Mouse (Mus musculus) limb, embryonic 10.5 days (tissue): ENCODE data around the gene Tnk1. TPM values are rescaled to one million over a fixed set of nuclear protein-coding genes. Genes with fewer than 3 reads are reported as not detected.
"Not testable (repeated sequence)": the region's sequence is repeated elsewhere in the genome, so short reads cannot be mapped to it uniquely, and the experiment has no call there.

Source experiments
- DNase-seq: peaks from one replicate; pipeline ENCODE4 v3.0.0-alpha.2; 2017; ENCODE audit warnings: low spot score
- H3K27ac ChIP-seq: fragments of 300-500 bp; sonication (generic); 2 replicates; pipeline ENCODE4 v1.5.1; 2016; ENCODE audit warnings: mild to moderate bottlenecking
- H3K27me3 ChIP-seq: fragments of 300-500 bp; sonication (generic); 2 replicates; pipeline ENCODE4 v1.6.1; 2016; ENCODE audit warnings: low read depth, mild to moderate bottlenecking; ENCODE audit not compliant: poor library complexity, severe bottlenecking
- H3K36me3 ChIP-seq: fragments of 300-500 bp; sonication (generic); 2 replicates; pipeline ENCODE4 v1.6.1; 2016; ENCODE audit warnings: mild to moderate bottlenecking, moderate library complexity
- H3K4me1 ChIP-seq: fragments of 300-500 bp; sonication (generic); 2 replicates; pipeline ENCODE4 v1.6.1; 2016
- H3K4me3 ChIP-seq: fragments of 300-500 bp; sonication (generic); 2 replicates; pipeline ENCODE4 v1.5.1; 2016; ENCODE audit warnings: mild to moderate bottlenecking, moderate library complexity
- H3K9me3 ChIP-seq: fragments of 300-500 bp; sonication (generic); replicated peaks from 2 replicates; pipeline ENCODE4 v1.6.1; 2016; ENCODE audit warnings: mild to moderate bottlenecking
- WGBS: fragments of 180-500 bp; shearing (Covaris S2); methylation state at CpG from one replicate; pipeline ENCODE4 v1.1.7; 2016; 5-methylcytosine and 5-hydroxymethylcytosine counted together
- polyA plus RNA-seq: library from polyadenylated mRNA; unstranded; fragments of >200 nt; fragmentation: Nextera tagmentation; extraction: Ambion mirVana; gene quantifications from 2 replicates; pipeline ENCODE4 v1.2.1, GENCODE M21; 2016

The Tnk1 gene
- polyA plus RNA-seq, 1 experiment from 2014 or later, result 1.1 TPM

DNA sequence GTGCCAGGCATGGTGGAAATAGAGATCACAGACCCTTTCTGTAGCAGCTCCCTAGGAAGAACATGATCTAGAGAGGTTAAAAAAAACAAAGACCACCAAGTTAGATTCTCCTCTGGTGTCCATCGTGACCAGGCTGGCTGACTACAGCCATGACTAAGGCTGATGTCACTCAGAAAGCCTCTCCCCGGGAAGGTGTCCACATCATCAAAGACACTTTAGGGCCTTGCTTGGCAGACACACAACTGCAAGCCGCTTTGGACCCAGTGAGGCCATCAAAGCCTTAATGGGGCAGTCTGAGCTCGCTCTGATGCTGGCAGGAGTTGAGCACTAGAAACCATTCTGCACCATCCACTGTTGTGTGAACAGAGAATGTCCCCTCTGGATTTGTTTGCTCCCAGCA is 13.9 kb upstream of the Tnk1 start:
- H3K9me3 ChIP-seq, result no peaks in the 10 kb centered on the region
- no peak overlapping the region for H3K4me3 ChIP-seq
- no peak for DNase-seq
- H3K27ac ChIP-seq, result no peak overlapping the region
- no peaks in the 10 kb centered on the region for H3K27me3 ChIP-seq
- no peaks in the 10 kb centered on the region for H3K36me3 ChIP-seq
- 69% methylated on average over 4 of the region's 4 CpGs for WGBS
- peaks cover 19% of the 10 kb centered on the region; the same call in 1 of the 2 replicates for H3K4me1 ChIP-seq

DNA sequence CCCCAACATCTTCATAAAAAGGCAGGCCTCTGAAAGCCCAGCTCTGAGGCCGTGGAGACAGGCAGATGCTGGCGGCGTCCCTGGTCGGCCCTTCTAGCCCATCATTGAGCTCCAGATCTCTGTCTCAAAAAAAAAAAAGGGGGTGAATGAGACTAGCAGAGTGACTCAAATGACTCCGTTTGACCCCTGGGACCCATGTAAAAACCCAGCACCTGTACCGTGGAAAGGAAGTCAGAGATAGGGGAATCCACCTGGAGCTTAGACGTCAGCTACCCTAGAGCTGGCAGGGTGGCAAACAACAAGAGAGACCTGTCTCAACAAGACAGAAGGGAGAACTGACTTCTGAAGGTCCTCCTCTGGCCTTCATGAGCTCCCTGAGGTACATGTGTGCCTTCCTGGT is 13.3 kb upstream of the Tnk1 start:
- no peaks in the 10 kb centered on the region for H3K9me3 ChIP-seq
- H3K27me3 ChIP-seq, result no peaks in the 10 kb centered on the region
- H3K36me3 ChIP-seq, result no peaks in the 10 kb centered on the region
- peaks cover 16% of the 10 kb centered on the region; the same call in 1 of the 2 replicates for H3K4me1 ChIP-seq
- H3K4me3 ChIP-seq, result no peak overlapping the region
- DNase-seq, result no peak
- H3K27ac ChIP-seq, result no peak overlapping the region
- 89% methylated on average over 7 of the region's 7 CpGs for WGBS

DNA sequence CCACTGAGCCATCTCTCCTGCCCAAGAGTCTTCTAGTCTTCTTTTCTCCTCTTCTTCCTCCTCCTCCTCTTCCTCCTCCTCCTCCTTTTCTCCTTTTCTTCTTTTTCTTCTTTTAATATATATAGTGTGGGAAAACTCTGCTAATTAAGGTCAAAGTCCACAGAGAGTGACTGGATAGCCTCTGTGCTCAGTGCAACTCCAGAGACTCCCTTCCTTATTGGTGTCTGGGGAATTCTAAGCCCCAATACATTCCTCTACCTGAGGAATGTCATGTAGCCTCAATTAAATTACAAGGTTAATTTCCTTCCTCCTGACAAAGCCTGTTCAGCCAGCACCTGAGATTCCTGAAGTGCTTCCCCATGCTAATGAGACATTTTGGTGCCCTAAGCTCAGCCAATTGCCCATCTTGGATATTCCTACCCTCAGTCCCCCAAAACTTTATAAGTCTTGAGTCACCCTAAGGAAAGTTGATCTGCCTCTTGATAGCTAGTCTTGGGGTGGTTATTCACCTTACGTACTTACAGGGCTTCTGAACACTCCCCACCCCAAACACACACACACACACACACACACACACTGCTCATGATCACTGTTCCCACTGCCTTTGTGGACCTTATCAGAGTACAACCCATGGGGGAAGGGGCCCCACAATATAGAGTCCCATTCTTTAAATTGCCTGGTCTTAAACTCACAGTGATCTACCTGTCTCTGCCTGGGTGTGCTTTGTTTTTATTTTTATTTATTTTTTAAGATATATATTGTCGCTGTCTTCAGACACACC is 11.9 kb upstream of the Tnk1 start:
- Histone ChIP-seq H3K4me1 (peaks cover 5% of the 10 kb centered on the region; the same call in 1 of the 2 replicates), H3K9me3 (no peaks in the 10 kb centered on the region), H3K4me3 (no peak overlapping the region), H3K27ac (no peak overlapping the region), H3K27me3 (no peaks in the 10 kb centered on the region), H3K36me3 (no peaks in the 10 kb centered on the region)
- no peak for DNase-seq
- 83% methylated on average over 2 of the region's 2 CpGs for WGBS

DNA sequence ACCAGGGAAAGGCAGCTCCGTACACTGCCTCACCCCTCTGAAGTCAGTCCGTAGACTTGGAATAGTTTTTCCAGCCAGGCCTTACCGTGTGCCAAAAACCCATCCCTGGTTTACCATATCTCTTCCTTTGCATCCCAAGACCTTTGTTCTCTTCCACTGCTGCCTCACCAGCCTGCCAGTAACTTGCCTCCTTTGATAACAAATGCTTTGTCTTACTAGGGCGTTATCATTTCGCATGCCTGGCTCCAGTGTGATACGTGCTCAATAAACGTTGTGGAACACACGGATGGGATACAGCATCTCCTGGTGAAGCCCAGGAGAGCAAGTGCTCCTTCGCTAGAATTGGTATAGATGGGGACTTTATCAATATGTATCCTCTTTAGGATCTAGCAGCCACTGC is 8.8 kb upstream of the Tnk1 start:
- no peak for DNase-seq
- Histone ChIP-seq H3K36me3 (no peaks in the 10 kb centered on the region), H3K27ac (no peak overlapping the region), H3K27me3 (no peaks in the 10 kb centered on the region), H3K4me1 (peaks cover 5% of the 10 kb centered on the region; the same call in 1 of the 2 replicates), H3K9me3 (no peaks in the 10 kb centered on the region), H3K4me3 (no peak overlapping the region)
- 72% methylated on average over 9 of the region's 9 CpGs for WGBS

DNA sequence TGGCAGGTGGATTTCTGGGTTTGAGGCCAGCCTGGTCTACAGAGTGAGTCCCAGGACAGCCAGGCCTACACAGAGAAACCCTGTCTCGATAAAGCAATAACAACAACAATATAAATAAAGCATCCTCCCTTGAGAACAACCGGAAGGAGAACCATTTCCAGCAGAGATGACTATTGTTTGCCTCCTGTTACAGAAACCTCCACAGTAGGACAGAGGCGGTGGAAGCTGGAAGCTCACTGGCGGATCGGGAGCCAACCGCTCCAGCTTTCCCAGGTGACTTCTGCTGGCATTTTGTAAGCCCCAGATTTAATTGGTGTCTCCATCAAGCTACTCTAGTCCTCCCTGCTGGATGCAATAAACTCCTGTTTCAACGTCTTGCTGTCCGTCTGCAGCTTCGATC is 7.0 kb upstream of the Tnk1 start:
- 88% methylated on average over 9 of the region's 9 CpGs for WGBS

DNA sequence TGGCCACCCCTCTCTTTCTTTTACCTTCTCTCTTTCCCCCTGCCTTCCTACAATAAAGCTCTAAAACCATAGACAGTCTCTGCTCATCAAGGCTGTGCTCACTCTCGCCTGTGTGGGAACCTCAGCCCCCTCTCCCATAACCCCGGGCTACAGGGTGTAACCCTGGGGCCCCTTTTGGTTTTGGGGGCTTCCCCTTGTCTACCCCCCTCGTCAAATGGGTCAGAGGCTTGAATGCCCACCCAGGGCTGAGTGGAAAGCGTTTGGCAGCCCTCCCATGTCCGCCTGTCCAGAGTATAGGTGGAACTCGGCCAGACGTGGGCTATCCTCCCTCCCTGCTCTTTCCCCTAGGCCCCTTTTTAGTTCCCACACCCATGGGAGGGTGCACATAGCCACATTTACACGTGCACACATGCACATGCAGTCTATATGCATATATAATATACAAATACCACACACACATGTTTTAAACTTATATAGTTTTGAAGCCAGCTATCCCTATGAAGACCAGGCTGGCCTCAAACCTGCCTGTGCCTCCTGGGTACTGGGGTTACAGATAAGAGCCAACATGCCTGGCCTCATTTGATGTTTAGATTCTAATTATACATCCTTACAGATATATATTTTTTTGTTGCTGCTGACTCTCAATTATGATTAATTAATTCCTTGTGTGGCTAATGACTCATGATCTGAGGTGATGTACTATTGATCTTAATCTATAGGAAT is 5.8 kb upstream of the Tnk1 start:
- WGBS, result 63% methylated on average over 8 of the region's 8 CpGs
- Histone ChIP-seq H3K27ac (no peak overlapping the region), H3K4me3 (no peak overlapping the region)

More for the DNA sequence above, 7.0 kb upstream of the Tnk1 start:
- DNase-seq, result no peak
- Histone ChIP-seq H3K36me3 (no peaks in the 10 kb centered on the region), H3K27ac (no peak overlapping the region), H3K4me1 (peaks cover 5% of the 10 kb centered on the region; the same call in 1 of the 2 replicates), H3K9me3 (no peaks in the 10 kb centered on the region), H3K4me3 (no peak overlapping the region), H3K27me3 (no peaks in the 10 kb centered on the region)

DNA sequence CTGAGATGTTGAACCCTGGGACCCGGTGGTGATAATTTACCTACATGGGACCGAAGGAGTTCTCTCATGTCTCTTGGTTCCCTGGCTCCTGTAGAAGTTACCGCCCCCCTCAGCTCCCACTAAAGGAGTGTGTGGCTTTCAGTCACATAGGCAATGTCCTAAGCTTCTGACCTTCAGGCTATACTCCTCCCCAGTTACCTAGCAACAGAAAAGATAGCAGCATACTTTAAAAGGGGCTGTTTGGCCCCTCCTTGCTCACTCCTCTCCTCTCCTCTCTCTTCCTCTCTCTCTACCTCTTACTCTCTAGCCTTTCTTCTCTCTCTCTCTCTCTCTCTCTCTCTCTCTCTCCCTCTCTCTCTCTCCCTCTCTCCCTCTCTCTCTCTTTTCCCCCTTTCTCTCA is 5.2 kb upstream of the Tnk1 start:
- not testable (repeated sequence) for H3K9me3 ChIP-seq, H3K27ac ChIP-seq, H3K4me1 ChIP-seq, H3K36me3 ChIP-seq, H3K4me3 ChIP-seq, DNase-seq
- WGBS, result 82% methylated on average over 3 of the region's 3 CpGs
- H3K27me3 ChIP-seq, result peaks cover 16% of the 10 kb centered on the region

More for the DNA sequence above, 5.8 kb upstream of the Tnk1 start:
- peaks cover 11% of the 10 kb centered on the region for H3K27me3 ChIP-seq
- no peaks in the 10 kb centered on the region for H3K9me3 ChIP-seq
- no peaks in the 10 kb centered on the region for H3K36me3 ChIP-seq
- DNase-seq, result no peak
- no peaks in the 10 kb centered on the region for H3K4me1 ChIP-seq

DNA sequence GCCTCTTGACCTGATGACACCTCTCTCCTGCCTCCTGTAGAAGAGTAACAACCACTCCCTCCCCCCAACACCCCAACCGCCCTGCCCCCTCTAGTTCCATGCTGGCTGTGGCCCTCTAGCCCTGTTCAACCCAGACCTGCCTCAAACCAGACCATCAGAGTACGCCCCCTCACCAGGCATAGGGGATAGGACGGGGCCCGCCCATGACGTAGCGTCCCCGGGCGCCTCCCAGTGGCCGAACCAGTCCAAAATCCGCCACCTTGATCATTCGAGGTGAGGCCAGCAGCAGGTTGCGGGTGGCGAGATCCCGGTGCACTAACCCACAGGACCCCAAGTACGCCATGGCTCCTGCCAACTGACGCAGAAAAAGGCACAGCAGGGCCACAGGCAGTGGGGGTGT is 3.2 kb downstream of the Tnk1 start:
- DNase-seq, result peak; percentile 78
- Histone ChIP-seq H3K27ac (peak overlapping the region; percentile 53; the same call in 1 of the 2 replicates), H3K4me3 (peak overlapping the region; percentile 2), H3K9me3 (no peaks in the 10 kb centered on the region), H3K27me3 (peaks cover 50% of the 10 kb centered on the region), H3K4me1 (peaks cover 42% of the 10 kb centered on the region), H3K36me3 (peaks cover 29% of the 10 kb centered on the region)
- WGBS, result 24% methylated on average over 16 of the region's 16 CpGs

DNA sequence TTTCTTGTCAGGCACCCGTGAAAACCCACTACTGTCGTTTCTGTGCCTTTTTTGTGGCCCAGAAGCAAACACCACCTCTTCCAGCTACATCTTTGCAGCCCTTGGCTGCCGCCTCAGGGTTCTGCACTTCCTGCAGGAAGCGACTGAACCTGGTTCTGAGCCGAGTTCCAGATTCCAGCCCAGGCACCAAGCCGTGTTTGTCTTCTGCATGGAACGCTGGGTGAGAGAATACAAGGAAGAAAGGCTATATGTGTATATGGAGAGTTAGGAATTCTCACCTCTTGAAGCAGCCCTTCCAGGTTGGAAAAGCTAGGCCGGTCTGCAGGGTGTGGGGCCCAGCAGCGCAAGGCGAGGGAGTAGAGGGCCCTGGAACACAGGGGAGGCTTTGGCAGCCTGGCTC is 3.9 kb downstream of the Tnk1 start:
- Histone ChIP-seq H3K4me1 (peaks cover 43% of the 10 kb centered on the region), H3K27ac (0 out of 2 replicates have a peak overlapping the region, but pooled peaks have one; percentile 53), H3K36me3 (peaks cover 35% of the 10 kb centered on the region), H3K4me3 (no peak overlapping the region), H3K27me3 (peaks cover 43% of the 10 kb centered on the region), H3K9me3 (no peaks in the 10 kb centered on the region)
- 87% methylated on average over 10 of the region's 10 CpGs for WGBS
- no peak for DNase-seq

DNA sequence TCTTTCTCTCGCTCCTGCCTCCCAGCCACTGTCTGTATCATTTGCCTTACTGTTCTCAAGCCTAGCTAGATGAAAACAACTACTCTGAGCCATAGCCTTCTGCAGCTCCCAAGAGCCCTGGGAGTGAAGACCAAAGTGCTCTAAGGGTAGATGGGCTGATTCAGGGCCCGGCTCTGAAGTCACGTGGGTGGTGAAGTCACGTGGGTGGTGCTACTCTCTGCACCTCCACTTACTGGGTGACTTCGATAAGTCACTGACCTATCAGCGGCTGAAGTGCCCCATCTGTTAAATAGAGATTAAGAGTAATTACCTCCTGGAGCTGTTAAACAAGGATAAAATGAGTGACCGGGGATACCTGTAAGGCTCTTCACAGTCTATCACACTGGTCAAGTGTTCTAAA is 4.5 kb downstream of the Tnk1 start:
- WGBS, result 77% methylated on average over 7 of the region's 7 CpGs
- H3K27ac ChIP-seq, result 0 out of 2 replicates have a peak overlapping the region, but pooled peaks have one; percentile 19
- DNase-seq, result no peak

DNA sequence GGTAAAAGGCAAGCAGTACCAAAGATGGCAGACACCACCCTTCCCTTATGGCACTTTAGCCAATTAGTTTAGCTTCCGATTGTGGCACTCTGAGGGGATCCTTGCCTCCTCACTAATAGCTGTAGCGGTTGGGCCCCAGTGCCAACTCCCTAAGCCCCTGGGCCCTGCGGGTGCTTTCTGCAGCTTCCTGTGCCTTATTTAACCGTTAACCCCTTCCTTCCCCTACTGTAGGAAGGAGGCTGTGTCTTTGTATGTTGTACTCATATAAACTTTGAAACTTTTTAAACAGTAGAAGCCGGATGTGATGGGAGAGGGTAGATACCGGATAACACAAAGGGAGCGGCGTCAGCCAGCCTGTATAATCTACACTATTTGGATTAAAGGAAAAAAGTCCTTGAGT is 7.8 kb downstream of the Tnk1 start:
- peaks cover 57% of the 10 kb centered on the region for H3K36me3 ChIP-seq

More for the DNA sequence above, 4.5 kb downstream of the Tnk1 start:
- Histone ChIP-seq H3K9me3 (no peaks in the 10 kb centered on the region), H3K27me3 (peaks cover 36% of the 10 kb centered on the region), H3K4me1 (peaks cover 43% of the 10 kb centered on the region), H3K4me3 (no peak overlapping the region), H3K36me3 (peaks cover 42% of the 10 kb centered on the region)

DNA sequence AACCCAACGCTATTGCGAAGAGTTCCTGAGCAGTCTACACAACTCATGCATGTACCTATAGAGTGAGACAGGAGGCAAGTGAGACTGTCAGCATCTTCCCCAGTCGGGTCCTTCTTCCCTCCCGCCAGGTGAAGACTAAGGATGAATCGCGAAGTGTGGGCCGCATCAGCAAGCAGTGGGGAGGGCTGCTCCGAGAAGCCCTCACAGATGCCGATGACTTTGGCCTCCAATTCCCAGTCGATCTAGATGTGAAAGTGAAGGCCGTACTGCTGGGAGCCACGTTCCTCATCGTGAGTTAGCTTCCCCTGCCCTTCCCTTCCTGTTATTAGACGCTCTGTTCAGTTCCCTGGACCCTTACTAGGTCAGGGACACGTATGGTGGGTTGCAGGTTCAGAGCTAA is 8.6 kb downstream of the Tnk1 start:
- Histone ChIP-seq H3K36me3 (peaks cover 57% of the 10 kb centered on the region), H3K4me3 (0 out of 2 replicates have a peak overlapping the region, but pooled peaks have one; percentile 10), H3K4me1 (peaks cover 58% of the 10 kb centered on the region), H3K9me3 (no peaks in the 10 kb centered on the region), H3K27ac (no peak overlapping the region), H3K27me3 (no peaks in the 10 kb centered on the region)
- DNase-seq, result no peak
- WGBS, result 93% methylated on average over 15 of the region's 15 CpGs

More for the DNA sequence above, 7.8 kb downstream of the Tnk1 start:
- peaks cover 59% of the 10 kb centered on the region for H3K4me1 ChIP-seq
- H3K9me3 ChIP-seq, result no peaks in the 10 kb centered on the region
- no peak for DNase-seq
- peaks cover 5% of the 10 kb centered on the region; the same call in 1 of the 2 replicates for H3K27me3 ChIP-seq
- H3K27ac ChIP-seq, result no peak overlapping the region
- H3K4me3 ChIP-seq, result no peak overlapping the region
- 84% methylated on average over 8 of the region's 8 CpGs for WGBS

DNA sequence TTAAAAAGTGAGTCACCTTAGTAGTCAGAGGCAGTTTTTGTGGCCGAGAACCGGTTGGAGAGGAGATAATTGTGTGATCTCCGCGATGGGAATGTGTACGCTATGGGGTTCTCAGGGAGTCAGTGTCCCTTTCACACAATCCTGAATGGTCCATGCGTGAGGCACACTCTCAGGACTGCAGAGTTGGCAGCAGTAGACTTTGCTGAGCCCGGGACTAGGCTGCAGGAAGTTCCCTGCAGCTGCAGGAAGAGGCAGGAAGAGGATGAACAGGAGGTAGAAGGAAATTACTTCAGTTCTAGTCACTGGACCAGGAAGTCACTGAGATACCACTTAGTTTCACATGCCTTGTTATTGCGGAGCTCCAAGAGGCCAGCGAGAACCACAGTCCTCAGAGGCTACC is 9.4 kb downstream of the Tnk1 start:
- DNase-seq, result no peak
- no peak overlapping the region for H3K27ac ChIP-seq
- H3K4me3 ChIP-seq, result no peak overlapping the region
- H3K4me1 ChIP-seq, result peaks cover 54% of the 10 kb centered on the region
- no peaks in the 10 kb centered on the region for H3K9me3 ChIP-seq
- no peaks in the 10 kb centered on the region for H3K27me3 ChIP-seq
- peaks cover 57% of the 10 kb centered on the region for H3K36me3 ChIP-seq
- 93% methylated on average over 9 of the region's 9 CpGs for WGBS
